Mouse (Mus musculus): ENCODE results near the gene Hist1h4b. TPM values are rescaled to one million over a fixed set of nuclear protein-coding genes. Genes with fewer than 3 reads are reported as not detected.
"Not testable (repeated sequence)": the region's sequence is repeated elsewhere in the genome, so short reads cannot be mapped to it uniquely, and the experiment has no call there.

Hist1h4b gene
- polyA plus RNA-seq, 1 experiment: 27.4 TPM

- Histone ChIP-seq H3K27me3 (ENCODE audit: control insufficient read depth, insufficient read depth, low read length) (no peaks in the 10 kb centered on the region), H3K36me3 (ENCODE audit: control insufficient read depth, insufficient read depth, low read length) (no peaks in the 10 kb centered on the region; the same call in 1 of the 2 replicates), H3K4me1 (ENCODE audit: control insufficient read depth, insufficient read depth, insufficient read length) (no peaks in the 10 kb centered on the region; the same call in none of the 2 replicates), H3K4me3 (ENCODE audit: extremely low read depth, insufficient read depth, insufficient read length) (peak overlapping the region; percentile 8), H3K27ac (ENCODE audit: insufficient read depth, low read length) (0 out of 2 replicates have a peak overlapping the region, but pooled peaks have one; percentile 41)
- WGBS: 5% methylated on average over 23 of the region's 36 CpGs
- DNase-seq (ENCODE audit: low read depth in 1 of 2, low spot score in 2 of 2): no peak
- no peak for TF ChIP-seq CTCF (IDR thresholded peaks at IDR 0.05; ENCODE audit: extremely low read depth, insufficient read depth, insufficient read length, insufficient replicate concordance)
- no peak for TF ChIP-seq POLR2A (IDR thresholded peaks at IDR 0.05; ENCODE audit: low read depth, low read length)
Measured at GRCm38 (mm10) chr13:23744421-23745380, 12.1 kb upstream of the Hist1h4b start.

GRCm38 (mm10) chr13:23745381-23746161, 11.2 kb upstream of the Hist1h4b start, which contains the start of gene Hist1h3c:
TSS of gene Hist1h3c (minus strand) at chr13:23745602.
- WGBS: under 1% methylated on average over 28 of the region's 28 CpGs

GRCm38 (mm10) chr13:23746201-23747080, 10.4 kb upstream of the Hist1h4b start, which contains the start of gene Hist1h2bb:
TSS of gene Hist1h2bb (plus strand) at chr13:23746734.
- under 1% methylated on average over 40 of the region's 58 CpGs for WGBS

More at GRCm38 (mm10) chr13:23745381-23746161, 11.2 kb upstream of the Hist1h4b start, which contains the start of gene Hist1h3c:
- TF ChIP-seq CTCF (IDR thresholded peaks at IDR 0.05; ENCODE audit: extremely low read depth, insufficient read depth, insufficient read length, insufficient replicate concordance): no peak
- no peak for TF ChIP-seq POLR2A (IDR thresholded peaks at IDR 0.05; ENCODE audit: low read depth, low read length)
- Histone ChIP-seq H3K4me3 (ENCODE audit: extremely low read depth, insufficient read depth, insufficient read length) (peak within 1 kb of the TSS; percentile 75), H3K4me1 (ENCODE audit: control insufficient read depth, insufficient read depth, insufficient read length) (no peaks in the 10 kb centered on the region; the same call in none of the 2 replicates), H3K27ac (ENCODE audit: insufficient read depth, low read length) (peak within 1 kb of the TSS; percentile 100), H3K36me3 (ENCODE audit: control insufficient read depth, insufficient read depth, low read length) (no peaks in the 10 kb centered on the region; the same call in 1 of the 2 replicates), H3K27me3 (ENCODE audit: control insufficient read depth, insufficient read depth, low read length) (no peaks in the 10 kb centered on the region)
- DNase-seq (ENCODE audit: low read depth in 1 of 2, low spot score in 2 of 2): peak; percentile 83 to 85

GRCm38 (mm10) chr13:23747081-23747891, 9.5 kb upstream of the Hist1h4b start:
- Histone ChIP-seq H3K36me3 (ENCODE audit: control insufficient read depth, insufficient read depth, low read length) (no peaks in the 10 kb centered on the region; the same call in 1 of the 2 replicates), H3K27me3 (ENCODE audit: control insufficient read depth, insufficient read depth, low read length) (no peaks in the 10 kb centered on the region), H3K4me1 (ENCODE audit: control insufficient read depth, insufficient read depth, insufficient read length) (no peaks in the 10 kb centered on the region; the same call in none of the 2 replicates), H3K4me3 (ENCODE audit: extremely low read depth, insufficient read depth, insufficient read length) (peak overlapping the region; percentile 34), H3K27ac (ENCODE audit: insufficient read depth, low read length) (peak overlapping the region; percentile 92)
- TF ChIP-seq POLR2A (IDR thresholded peaks at IDR 0.05; ENCODE audit: low read depth, low read length) (no peak), CTCF (IDR thresholded peaks at IDR 0.05; ENCODE audit: extremely low read depth, insufficient read depth, insufficient read length, insufficient replicate concordance) (no peak)
- 6% methylated on average over 11 of the region's 13 CpGs for WGBS
- no peak for DNase-seq (ENCODE audit: low read depth in 1 of 2, low spot score in 2 of 2)

More at GRCm38 (mm10) chr13:23746201-23747080, 10.4 kb upstream of the Hist1h4b start, which contains the start of gene Hist1h2bb:
- not testable (repeated sequence) for H3K36me3 ChIP-seq (ENCODE audit: control insufficient read depth, insufficient read depth, low read length); H3K27me3 ChIP-seq (ENCODE audit: control insufficient read depth, insufficient read depth, low read length); H3K4me1 ChIP-seq (ENCODE audit: control insufficient read depth, insufficient read depth, insufficient read length)
- peak within 1 kb of the TSS; percentile 75 for H3K4me3 ChIP-seq (ENCODE audit: extremely low read depth, insufficient read depth, insufficient read length)
- DNase-seq (ENCODE audit: low read depth in 1 of 2, low spot score in 2 of 2): peak; percentile 50 to 91
- H3K27ac ChIP-seq (ENCODE audit: insufficient read depth, low read length): peak within 1 kb of the TSS; percentile 100
- peak; percentile 24; the same call in 1 of the 2 replicates for TF ChIP-seq POLR2A (IDR thresholded peaks at IDR 0.05; ENCODE audit: low read depth, low read length)

- TF ChIP-seq CTCF (IDR thresholded peaks at IDR 0.05; ENCODE audit: extremely low read depth, insufficient read depth, insufficient read length, insufficient replicate concordance) (no peak), POLR2A (IDR thresholded peaks at IDR 0.05; ENCODE audit: low read depth, low read length) (no peak)
- no peak overlapping the region for H3K27ac ChIP-seq (ENCODE audit: insufficient read depth, low read length)
Measured at GRCm38 (mm10) chr13:23747892-23748288, 8.9 kb upstream of the Hist1h4b start.

More at GRCm38 (mm10) chr13:23747892-23748288, 8.9 kb upstream of the Hist1h4b start:
- WGBS: 9% methylated on average over 4 of the region's 4 CpGs
- Histone ChIP-seq H3K4me3 (ENCODE audit: extremely low read depth, insufficient read depth, insufficient read length) (no peak overlapping the region), H3K27me3 (ENCODE audit: control insufficient read depth, insufficient read depth, low read length) (no peaks in the 10 kb centered on the region), H3K4me1 (ENCODE audit: control insufficient read depth, insufficient read depth, insufficient read length) (no peaks in the 10 kb centered on the region; the same call in none of the 2 replicates), H3K36me3 (ENCODE audit: control insufficient read depth, insufficient read depth, low read length) (no peaks in the 10 kb centered on the region; the same call in 1 of the 2 replicates)
- no peak for DNase-seq (ENCODE audit: low read depth in 1 of 2, low spot score in 2 of 2)

Measured in spleen, adult 2 months (tissue).